Mouse (Mus musculus): Measurements from ENCODE around the gene Prps1l3.

- no peak for TF ChIP-seq CTCF (IDR thresholded peaks at IDR 0.05; ENCODE audit: control insufficient read depth, insufficient read depth, low read length)
- TF ChIP-seq POLR2A (IDR thresholded peaks at IDR 0.05; ENCODE audit: borderline replicate concordance, control insufficient read depth, low read depth, low read length): no peak
Observed at GRCm38 (mm10) chr12:57198269-57198668, 31.9 kb upstream of the Prps1l3 start.
